In genomic region chr5:121961256-121961655, GRCm38 (mm10) we compare ENCODE assay signal across 14 mouse cellular contexts.
"Had no signal": no experiment of that assay in that cellular context is flagged by ENCODE, and none has a peak within 500 bp of the region (broad histone marks: within the 10 kb centered on the region; RNA-seq: fewer than 3 reads in every experiment).

No protein-coding gene starts in this region.

- H3K4me1 ChIP-seq: limb, embryonic 15.5 days had no signal

- H3K9me3 ChIP-seq: limb, embryonic 15.5 days; liver, embryonic 12.5 days; lung, embryonic 15.5 days; midbrain, embryonic 12.5 days; neural tube, embryonic 15.5 days had no signal

- H3K27ac ChIP-seq: layer of hippocampus, adult 2 months; left cerebral cortex, adult 2 months; limb, embryonic 15.5 days; liver, embryonic 12.5 days; lung, embryonic 15.5 days; midbrain, embryonic 12.5 days; neural tube, embryonic 15.5 days had no signal

- H3K36me3 ChIP-seq: limb, embryonic 15.5 days; liver, embryonic 12.5 days; lung, embryonic 15.5 days; midbrain, embryonic 12.5 days; neural tube, embryonic 15.5 days had no signal

- ATAC-seq: liver, embryonic 12.5 days had no signal

- H3K27me3 ChIP-seq: midbrain, embryonic 12.5 days had no signal

- DNase-seq: kidney, postnatal 10 days; kidney, postnatal 4 days; right cerebral cortex, postnatal 4 days; spleen, adult 18-20 months; thymus, adult 18-20 months; thymus, postnatal 14 days had no signal

- H3K9ac ChIP-seq: limb, embryonic 15.5 days; liver, embryonic 12.5 days; lung, embryonic 15.5 days; midbrain, embryonic 12.5 days; neural tube, embryonic 15.5 days had no signal

- H3K4me3 ChIP-seq: layer of hippocampus, adult 2 months; left cerebral cortex, adult 2 months; limb, embryonic 15.5 days; liver, embryonic 12.5 days; lung, embryonic 15.5 days; midbrain, embryonic 12.5 days; myocyte; neural tube, embryonic 15.5 days had no signal

- H3K4me2 ChIP-seq: limb, embryonic 15.5 days; liver, embryonic 12.5 days; lung, embryonic 15.5 days; midbrain, embryonic 12.5 days; neural tube, embryonic 15.5 days had no signal
